Mouse (Mus musculus) retina, postnatal 1 day (tissue): ENCODE results near the gene Dnttip1.

Experiments
- DNase-seq: peaks from one replicate; pipeline ENCODE4 v3.0.0-alpha.2; 2012

The Dnttip1 gene

DNA sequence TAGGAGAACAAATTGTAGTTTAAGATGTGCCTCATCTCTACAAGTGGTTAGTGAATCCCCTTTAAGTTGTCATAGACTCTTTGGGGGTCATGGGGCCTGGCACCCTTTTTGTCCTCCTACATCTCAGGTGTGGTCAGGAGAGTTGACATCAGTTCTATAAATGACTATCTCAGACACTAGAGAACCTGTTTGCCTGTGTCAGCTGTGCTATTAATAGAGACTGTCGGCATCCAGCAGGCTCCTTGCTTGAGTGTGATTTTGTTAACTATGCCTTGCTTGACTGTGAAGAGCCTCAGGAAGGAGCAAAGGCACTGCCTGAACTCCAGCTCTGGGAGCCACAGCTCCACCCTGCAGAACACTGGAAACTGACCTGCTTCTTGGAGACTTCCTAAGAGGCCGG, 9.0 kb downstream of the Dnttip1 start:
- no peak for DNase-seq

- no peak for DNase-seq
These were observed 12.1 kb downstream of the Dnttip1 start for GRCm38 (mm10) chr2:164757841-164758240.

- no peak for DNase-seq
These were observed 12.9 kb downstream of the Dnttip1 start for GRCm38 (mm10) chr2:164758692-164759091.

DNA sequence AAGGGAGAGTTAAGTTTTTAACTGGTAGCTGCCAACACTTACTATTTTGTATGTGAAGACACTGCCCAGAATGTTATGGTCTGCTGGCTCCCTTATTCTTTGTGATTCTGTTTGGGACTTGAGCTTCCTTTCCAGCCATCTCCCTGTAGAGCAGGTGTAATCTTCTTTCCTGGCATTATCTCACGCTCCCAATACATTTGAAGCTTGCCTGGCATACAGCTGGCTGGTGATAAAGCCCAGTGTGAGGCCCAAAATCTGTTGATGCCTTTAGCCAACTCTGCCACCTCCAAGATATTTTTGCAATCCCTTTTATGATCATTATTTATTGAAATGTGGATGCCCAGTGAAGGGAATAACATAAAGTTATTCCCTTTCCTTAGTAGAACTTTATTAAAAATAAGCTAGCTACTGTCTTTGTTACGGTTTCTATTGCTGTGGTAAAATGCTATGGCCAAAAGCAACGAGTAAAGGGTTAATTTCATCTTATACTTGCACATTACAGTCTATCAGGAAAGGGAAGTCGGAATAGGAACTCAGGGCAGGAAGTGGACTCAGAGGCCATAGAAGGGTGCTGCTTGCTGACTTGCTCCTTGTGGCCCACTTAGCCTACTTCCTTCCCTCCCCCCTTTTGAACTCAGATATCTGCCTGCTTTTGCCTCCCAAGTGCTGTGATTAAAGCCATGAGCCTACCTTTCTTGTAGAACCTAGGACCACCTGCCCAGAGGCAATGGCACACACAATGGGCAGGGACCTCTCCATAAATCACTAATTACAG, 14.5 kb downstream of the Dnttip1 start:
- DNase-seq, result no peak

GRCm38 (mm10) chr2:164761502-164761901, 15.7 kb downstream of the Dnttip1 start:
- DNase-seq, result peak; percentile 24

GRCm38 (mm10) chr2:164761971-164762370, 16.2 kb downstream of the Dnttip1 start:
- DNase-seq, result no peak

GRCm38 (mm10) chr2:164762593-164762992, 16.8 kb downstream of the Dnttip1 start:
- DNase-seq, result no peak

GRCm38 (mm10) chr2:164765841-164766240, 20.1 kb downstream of the Dnttip1 start:
- DNase-seq, result no peak

DNA sequence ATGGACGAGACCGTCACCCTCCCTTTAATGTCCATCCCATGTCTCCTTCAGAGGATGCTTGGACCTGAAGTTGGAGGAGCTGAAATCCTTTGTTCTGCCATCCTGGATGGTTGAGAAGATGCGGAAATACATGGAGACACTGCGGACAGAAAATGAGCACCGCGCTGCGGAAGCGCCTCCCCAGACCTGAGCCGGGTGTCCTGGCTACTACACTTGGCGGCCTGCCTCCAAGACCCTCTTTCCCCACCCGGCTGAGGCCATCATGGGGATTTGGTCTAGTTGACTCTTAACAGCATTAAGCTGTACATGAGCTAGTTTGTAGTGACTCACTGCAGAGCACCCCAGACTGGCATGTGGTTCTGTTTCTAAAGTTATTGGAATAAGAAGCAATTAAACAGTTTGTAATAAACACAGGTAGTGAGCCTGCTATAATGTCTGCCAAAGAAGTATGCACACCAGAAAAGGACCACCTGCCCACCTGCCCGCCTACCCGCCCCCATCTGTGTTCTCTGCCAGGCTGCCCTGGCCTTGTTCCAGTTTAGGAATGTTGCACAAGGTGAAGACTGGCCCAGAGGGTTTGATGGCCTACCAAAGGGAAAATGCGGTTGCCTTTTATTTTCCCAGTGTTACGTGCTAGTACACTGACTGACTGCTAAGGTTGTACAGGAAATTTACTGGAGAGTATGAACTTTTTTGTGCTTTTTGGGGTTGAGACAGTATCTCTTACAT, 22.2 kb downstream of the Dnttip1 start:
- DNase-seq, result no peak

DNA sequence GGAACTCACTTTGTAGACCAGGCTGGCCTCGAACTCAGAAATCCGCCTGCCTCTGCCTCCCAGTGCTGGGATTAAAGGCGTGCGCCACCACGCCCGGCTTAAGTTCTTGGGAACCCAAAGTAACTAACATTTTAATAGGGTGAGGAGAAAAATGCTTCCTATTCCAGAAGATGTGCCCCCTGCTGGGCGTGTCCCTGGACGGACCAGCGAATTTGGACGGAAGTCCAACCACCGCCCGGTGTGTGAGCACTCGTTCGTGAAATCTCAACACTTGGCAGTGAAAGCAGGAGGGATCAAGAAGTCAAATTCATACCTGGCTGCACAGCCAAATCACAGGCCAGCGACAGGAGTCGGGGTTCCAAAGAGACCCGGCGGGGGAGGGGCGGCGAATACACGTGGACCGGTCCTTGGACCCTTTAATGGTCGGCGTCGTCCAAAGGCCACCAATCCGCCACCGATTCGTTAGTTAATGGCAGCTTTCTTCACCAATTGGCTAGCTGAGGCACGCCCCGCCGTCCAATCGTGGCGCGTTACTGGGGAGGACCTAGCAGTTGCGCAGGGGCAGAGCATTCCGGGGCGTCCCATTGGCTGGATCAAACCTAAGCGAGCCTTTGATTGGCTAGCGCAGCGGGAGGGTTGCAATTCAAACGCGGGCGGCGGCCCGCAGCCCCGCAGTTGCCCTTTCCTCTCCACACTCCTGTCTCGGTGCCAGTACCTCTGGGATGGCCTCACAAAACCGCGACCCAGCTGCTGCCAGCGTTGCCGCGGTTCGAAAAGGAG, 23.7 kb downstream of the Dnttip1 start, which contains the start of gene Ube2c:
Ube2c (plus strand) TSS at position 641 of the 780 bp plus-strand sequence.
- DNase-seq, result peak; percentile 99

- DNase-seq, result no peak
These were observed 24.5 kb downstream of the Dnttip1 start for GRCm38 (mm10) chr2:164770279-164770678.

- no peak for DNase-seq
These were observed 25.3 kb downstream of the Dnttip1 start for GRCm38 (mm10) chr2:164771123-164771522.

DNA sequence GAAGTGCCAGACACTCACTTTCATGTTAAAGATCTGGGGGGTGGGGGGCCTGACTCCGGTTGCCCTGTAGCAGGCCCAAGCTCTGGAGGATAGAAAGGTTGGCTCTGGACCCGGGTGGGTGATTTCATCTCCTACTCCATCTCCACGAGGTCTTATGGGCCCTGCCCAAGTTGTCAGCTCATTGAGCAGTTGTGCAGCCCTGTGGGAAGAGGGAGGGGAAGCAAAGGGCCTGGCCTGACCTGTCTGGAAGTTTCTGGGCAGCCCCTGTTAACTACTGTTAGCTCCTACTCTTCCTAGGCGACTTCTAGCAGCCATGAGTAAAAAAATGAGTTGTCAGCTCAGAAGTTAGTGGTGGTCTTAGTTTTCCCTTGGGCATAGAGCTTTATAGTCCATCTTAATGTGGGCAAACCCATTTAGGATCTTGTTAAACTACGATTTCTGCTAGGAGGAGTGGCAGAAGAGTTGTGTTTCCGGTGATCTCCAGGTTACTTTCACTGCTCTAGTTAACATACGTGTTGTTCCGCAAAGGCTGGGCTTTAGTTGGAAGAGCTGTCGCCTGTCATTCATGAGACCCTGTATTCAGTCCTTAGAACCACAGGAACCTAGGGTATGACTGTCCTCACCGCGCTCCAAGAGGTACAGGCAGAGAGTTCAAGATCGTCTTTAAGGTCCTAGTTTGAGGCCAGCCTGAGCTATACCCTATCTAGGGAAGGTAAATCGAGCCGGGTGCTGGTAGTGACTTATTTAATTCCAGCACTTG, 27.6 kb downstream of the Dnttip1 start:
- DNase-seq, result no peak

DNA sequence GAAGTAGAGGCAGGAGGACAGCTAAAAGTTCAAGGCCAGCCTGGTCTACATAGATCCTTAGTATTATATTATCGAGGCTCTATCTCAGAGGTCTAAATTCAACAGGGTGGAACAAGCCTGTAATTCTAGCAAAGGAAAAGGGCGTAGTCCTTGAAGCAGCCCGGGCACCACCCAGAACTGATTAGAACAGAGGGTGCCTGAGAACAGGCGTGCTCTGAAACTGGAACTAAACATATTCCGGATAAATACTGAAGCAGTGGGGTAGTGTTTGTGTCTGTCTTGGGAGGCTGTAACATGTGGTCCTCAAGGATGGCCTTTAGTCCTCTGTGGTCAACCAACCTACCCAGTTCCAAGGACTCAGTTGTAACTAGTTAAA, 28.2 kb downstream of the Dnttip1 start:
- DNase-seq, result no peak

DNA sequence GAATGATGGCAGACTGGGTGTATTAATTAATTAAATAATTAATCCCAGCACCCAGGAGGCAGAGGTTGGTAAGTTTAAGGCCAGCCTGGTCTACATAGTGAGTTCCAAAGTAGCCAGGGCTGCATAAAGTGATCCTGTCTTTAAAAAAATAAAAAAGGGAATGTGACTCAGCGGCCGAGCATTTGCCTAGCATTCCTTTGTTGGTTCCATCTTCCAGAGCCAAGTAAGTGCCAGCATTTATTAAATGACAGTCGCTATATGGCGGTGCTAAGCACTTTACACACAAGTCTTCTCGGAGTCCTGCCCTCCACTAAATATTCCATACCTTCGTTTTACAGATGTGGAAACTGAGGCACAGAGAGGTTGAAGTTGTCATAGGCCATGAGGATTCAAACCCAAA, 30.3 kb downstream of the Dnttip1 start:
- DNase-seq, result no peak

- no peak for DNase-seq
These were observed 31.0 kb downstream of the Dnttip1 start for GRCm38 (mm10) chr2:164776801-164777200.

GRCm38 (mm10) chr2:164777246-164778014, 31.6 kb downstream of the Dnttip1 start:
- DNase-seq, result no peak

- no peak for DNase-seq
These were observed 32.2 kb downstream of the Dnttip1 start for GRCm38 (mm10) chr2:164778015-164778287.

DNA sequence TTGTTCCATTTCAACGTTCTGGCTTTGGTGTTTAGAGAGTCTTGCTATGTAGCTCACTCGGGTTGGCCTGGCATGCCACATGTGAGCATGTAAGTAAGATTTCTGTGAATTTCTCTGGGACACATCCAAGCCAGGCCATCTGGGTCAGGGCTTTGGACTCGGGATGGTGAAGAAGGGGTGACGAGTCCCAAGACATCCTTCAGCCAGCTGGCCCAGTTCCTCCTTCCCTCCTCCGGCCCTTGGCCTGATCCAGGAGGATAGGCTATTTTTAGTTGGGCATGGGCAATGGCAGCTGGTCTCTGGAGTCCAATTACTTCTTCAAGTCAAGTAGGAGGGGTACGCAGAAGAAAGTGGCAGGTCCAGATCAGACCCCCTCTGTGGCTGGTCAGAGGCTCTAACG, 33.0 kb downstream of the Dnttip1 start:
- no peak for DNase-seq

DNA sequence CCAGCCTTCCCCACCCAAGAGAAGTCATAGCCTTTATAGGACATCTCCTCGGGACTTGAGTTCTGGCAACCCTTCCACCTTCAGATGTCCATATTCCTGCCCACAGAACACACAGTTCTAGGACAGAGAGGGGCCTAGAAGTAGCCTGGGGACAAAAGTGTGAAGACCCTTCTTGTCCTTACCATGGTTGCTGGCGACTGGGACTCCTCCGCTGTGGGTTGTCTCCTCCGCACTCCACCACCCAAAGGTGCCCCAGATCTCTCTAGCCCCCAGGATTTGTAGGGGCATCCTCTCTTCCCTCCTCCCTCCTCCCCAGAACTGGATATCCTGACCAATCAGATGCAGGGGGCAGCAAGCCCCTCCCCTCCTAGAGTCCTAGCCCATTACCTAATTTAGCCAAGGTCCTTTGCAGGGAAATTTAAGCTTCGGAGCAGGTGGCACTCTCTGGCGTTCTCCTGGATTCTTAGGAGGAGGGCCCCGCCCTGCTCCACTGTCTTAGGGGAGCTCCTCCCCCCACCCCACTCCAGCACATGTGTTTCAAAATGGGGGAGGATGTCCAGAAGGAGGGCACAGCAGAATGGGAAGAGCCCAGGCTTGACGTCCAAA, 33.8 kb downstream of the Dnttip1 start, which contains the start of gene Tnnc2:
Tnnc2 (minus strand) TSS at position 487 of the 606 bp plus-strand sequence.
- no peak for DNase-seq

GRCm38 (mm10) chr2:164781876-164782275, 36.1 kb downstream of the Dnttip1 start:
- DNase-seq, result no peak
